Mouse (Mus musculus) heart, embryonic 16.5 days (tissue): ENCODE measurements around the gene Epb41l3. TPM values are rescaled to one million over a fixed set of nuclear protein-coding genes. Genes with fewer than 3 reads are reported as not detected.

Source experiments
- ATAC-seq: fragments of 200-750 bp; cut with Nextera tagmentation; replicated peaks from 2 replicates; pipeline ENCODE4 v1.8.0; 2017; ENCODE audit warnings: moderate number of reproducible peaks; ENCODE audit not compliant: insufficient read depth, low FRiP score; ENCODE audit errors: extremely low read depth
- H3K27ac ChIP-seq: fragments of 300-500 bp; sonication (generic); 2 replicates; pipeline ENCODE4 v1.5.1; 2014; ENCODE audit warnings: mild to moderate bottlenecking, low read length, control low read depth, moderate library complexity
- H3K27me3 ChIP-seq: fragments of 300-500 bp; sonication (generic); 2 replicates; pipeline ENCODE4 v1.6.1; 2014; ENCODE audit warnings: low read length, mixed read lengths; ENCODE audit not compliant: control insufficient read depth, insufficient read depth
- H3K36me3 ChIP-seq: fragments of 300-500 bp; sonication (generic); 2 replicates; pipeline ENCODE4 v1.6.1; 2014; ENCODE audit not compliant: control insufficient read depth, insufficient read depth
- H3K4me1 ChIP-seq: fragments of 300-500 bp; sonication (generic); 2 replicates; pipeline ENCODE4 v1.6.1; 2014; ENCODE audit warnings: low read length, mixed read lengths; ENCODE audit not compliant: control insufficient read depth, insufficient read depth
- H3K4me2 ChIP-seq: fragments of 300-500 bp; sonication (generic); 2 replicates; pipeline ENCODE4 v1.6.1; 2014; ENCODE audit warnings: low read depth, mild to moderate bottlenecking, control low read depth, low read length
- H3K4me3 ChIP-seq: fragments of 300-500 bp; sonication (generic); 2 replicates; pipeline ENCODE4 v1.5.1; 2014; ENCODE audit warnings: mild to moderate bottlenecking, control low read depth, low read length
- H3K9ac ChIP-seq: fragments of 300-500 bp; sonication (generic); 2 replicates; pipeline ENCODE4 v1.6.1; 2014; ENCODE audit warnings: low read length, control low read depth
- H3K9me3 ChIP-seq: fragments of 300-500 bp; sonication (generic); replicated peaks from 2 replicates; pipeline ENCODE4 v1.6.1; 2016; ENCODE audit warnings: low read length; ENCODE audit not compliant: control insufficient read depth
- WGBS: fragments of 180-500 bp; shearing (Covaris S2); extraction: QIAGEN DNeasy Blood & Tissue Kit; methylation state at CpG from one replicate; pipeline ENCODE4 v1.1.7; 2014; 5-methylcytosine and 5-hydroxymethylcytosine counted together
- polyA plus RNA-seq: library from polyadenylated mRNA; unstranded; fragments of >200 nt; fragmentation: Nextera tagmentation; extraction: Ambion mirVana; gene quantifications from 2 replicates; pipeline ENCODE4 v1.2.1, GENCODE M21; 2015

Gene Epb41l3
- polyA plus RNA-seq, 1 experiment from 2014 or later = 94.6 TPM

GRCm38 (mm10) chr17:69067937-69068739 is 7.3 kb upstream of the Epb41l3 start:
- no peak overlapping the region for H3K27ac ChIP-seq
- WGBS = 22% methylated on average over 11 of the region's 11 CpGs
- no peak for ATAC-seq

GRCm38 (mm10) chr17:69074095-69074494 is 1.4 kb upstream of the Epb41l3 start:
- H3K9ac ChIP-seq = no peak overlapping the region
- H3K4me2 ChIP-seq = no peak overlapping the region
- H3K27me3 ChIP-seq = peaks cover 31% of the 10 kb centered on the region
- H3K9me3 ChIP-seq = no peaks in the 10 kb centered on the region
- H3K4me1 ChIP-seq = peaks cover 7% of the 10 kb centered on the region; the same call in 1 of the 2 replicates
- no peak overlapping the region for H3K27ac ChIP-seq
- WGBS = 80% methylated on average over 4 of the region's 4 CpGs
- H3K36me3 ChIP-seq = no peaks in the 10 kb centered on the region
- no peak overlapping the region for H3K4me3 ChIP-seq
- ATAC-seq = no peak

More at GRCm38 (mm10) chr17:69067937-69068739, 7.3 kb upstream of the Epb41l3 start:
- Histone ChIP-seq H3K9me3 (no peaks in the 10 kb centered on the region), H3K4me2 (no peak overlapping the region), H3K4me1 (no peaks in the 10 kb centered on the region), H3K9ac (no peak overlapping the region), H3K36me3 (no peaks in the 10 kb centered on the region), H3K4me3 (no peak overlapping the region), H3K27me3 (no peaks in the 10 kb centered on the region)

DNA sequence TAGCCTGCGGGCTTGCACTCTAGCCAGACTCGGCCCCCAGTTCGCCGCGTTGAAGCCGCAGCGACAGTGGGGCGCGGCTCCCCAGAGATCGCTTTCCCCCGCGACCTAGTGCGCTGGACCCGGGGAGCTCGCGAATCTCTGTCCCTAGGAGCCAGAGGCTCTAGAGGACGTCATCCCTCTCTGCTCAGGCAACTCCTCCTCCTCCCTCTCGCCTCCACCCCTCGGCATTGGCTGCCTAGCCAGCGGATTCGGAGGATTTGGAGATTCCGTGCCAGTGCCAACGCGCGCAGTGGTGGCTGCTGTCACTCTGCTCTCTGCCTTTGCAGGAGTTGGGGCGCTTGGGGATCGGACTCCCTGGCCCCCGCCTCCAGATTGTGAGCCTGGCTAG is 749 bp downstream of the Epb41l3 start:
- under 1% methylated on average over 28 of the region's 28 CpGs for WGBS
- Histone ChIP-seq H3K27me3 (peaks cover 31% of the 10 kb centered on the region), H3K27ac (no peak overlapping the region), H3K36me3 (no peaks in the 10 kb centered on the region), H3K4me1 (peaks cover 7% of the 10 kb centered on the region; the same call in 1 of the 2 replicates), H3K4me2 (peak overlapping the region; percentile 99), H3K4me3 (peak overlapping the region; percentile 65), H3K9ac (peak overlapping the region; percentile 67), H3K9me3 (no peaks in the 10 kb centered on the region)
- peak; percentile 45; the same call in 1 of the 2 replicates for ATAC-seq

- Histone ChIP-seq H3K9me3 (no peaks in the 10 kb centered on the region), H3K27ac (no peak overlapping the region), H3K27me3 (peaks cover 31% of the 10 kb centered on the region), H3K4me3 (peak overlapping the region; percentile 65), H3K9ac (no peak overlapping the region), H3K4me1 (peaks cover 7% of the 10 kb centered on the region; the same call in 1 of the 2 replicates), H3K4me2 (peak overlapping the region; percentile 99), H3K36me3 (no peaks in the 10 kb centered on the region)
- no peak for ATAC-seq
- 6% methylated on average over 25 of the region's 25 CpGs for WGBS
Observed at GRCm38 (mm10) chr17:69076747-69077543, 1.5 kb downstream of the Epb41l3 start.

GRCm38 (mm10) chr17:69077544-69077920 is 2.0 kb downstream of the Epb41l3 start:
- H3K27me3 ChIP-seq = peaks cover 31% of the 10 kb centered on the region
- H3K36me3 ChIP-seq = no peaks in the 10 kb centered on the region
- no peak overlapping the region for H3K9ac ChIP-seq
- no peaks in the 10 kb centered on the region for H3K9me3 ChIP-seq
- no peak overlapping the region for H3K27ac ChIP-seq
- no peak overlapping the region for H3K4me2 ChIP-seq
- peaks cover 7% of the 10 kb centered on the region; the same call in 1 of the 2 replicates for H3K4me1 ChIP-seq
- ATAC-seq = no peak
- 23% methylated on average over 11 of the region's 11 CpGs for WGBS
- H3K4me3 ChIP-seq = no peak overlapping the region; the same call in 1 of the 2 replicates

GRCm38 (mm10) chr17:69082316-69082715 is 6.8 kb downstream of the Epb41l3 start:
- no peaks in the 10 kb centered on the region for H3K36me3 ChIP-seq
- no peak overlapping the region for H3K27ac ChIP-seq
- WGBS = 79% methylated on average over 7 of the region's 7 CpGs
- ATAC-seq = no peak
- no peak overlapping the region for H3K4me2 ChIP-seq
- 0 out of 2 replicates have a peak, but pooled peaks cover under 1% of the 10 kb centered on the region for H3K4me1 ChIP-seq
- no peak overlapping the region for H3K9ac ChIP-seq
- peaks cover 9% of the 10 kb centered on the region for H3K27me3 ChIP-seq
- no peaks in the 10 kb centered on the region for H3K9me3 ChIP-seq
- H3K4me3 ChIP-seq = no peak overlapping the region

DNA sequence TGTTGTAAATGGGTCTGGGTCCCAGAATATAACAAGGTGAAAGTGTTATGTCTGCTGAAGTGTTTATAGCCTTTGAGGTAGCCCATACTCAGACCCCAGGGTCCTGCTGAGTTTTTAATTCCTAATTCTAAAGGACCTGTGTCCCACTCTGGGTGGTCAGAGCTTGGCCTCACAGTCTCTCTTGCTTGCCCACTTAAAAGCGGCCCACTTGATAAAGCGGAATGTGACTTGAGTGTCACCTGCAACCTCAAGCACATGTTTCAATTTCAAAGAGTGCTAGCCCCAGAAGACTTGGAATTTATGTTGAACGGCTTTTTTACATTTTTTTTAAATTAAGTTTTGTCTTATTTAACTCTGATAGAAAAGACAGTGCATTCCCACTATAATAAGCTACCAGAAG is 16.1 kb downstream of the Epb41l3 start:
- no peak overlapping the region for H3K27ac ChIP-seq
- no peak for ATAC-seq
- H3K27me3 ChIP-seq = no peaks in the 10 kb centered on the region
- H3K9me3 ChIP-seq = no peaks in the 10 kb centered on the region
- 72% methylated on average over 3 of the region's 3 CpGs for WGBS
- H3K4me2 ChIP-seq = no peak overlapping the region
- no peak overlapping the region for H3K4me3 ChIP-seq
- no peaks in the 10 kb centered on the region for H3K36me3 ChIP-seq
- no peak overlapping the region for H3K9ac ChIP-seq
- H3K4me1 ChIP-seq = no peaks in the 10 kb centered on the region

- WGBS = 89% methylated on average over 4 of the region's 4 CpGs
Observed at GRCm38 (mm10) chr17:69097068-69097467, 21.6 kb downstream of the Epb41l3 start.

DNA sequence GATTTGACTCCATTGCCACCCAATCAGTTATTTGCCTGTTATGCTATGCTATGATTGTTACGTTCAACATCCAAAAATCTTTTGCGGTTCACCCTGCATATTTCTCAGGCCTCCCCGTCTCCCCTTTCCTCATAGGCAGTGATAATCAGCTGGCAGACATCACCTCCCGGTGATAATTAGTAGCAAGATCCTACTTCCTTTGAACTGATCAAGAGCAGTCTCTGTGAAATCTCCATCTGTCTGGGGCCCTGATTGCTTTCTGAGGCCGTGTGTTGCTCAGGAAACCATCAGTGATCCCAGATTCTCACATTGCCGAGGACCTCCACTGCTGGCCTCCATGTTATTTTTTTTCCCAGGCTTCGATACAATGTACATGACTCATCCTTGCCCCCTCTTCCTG is 22.5 kb downstream of the Epb41l3 start:
- 40% methylated on average over 7 of the region's 7 CpGs for WGBS
- H3K4me3 ChIP-seq = no peak overlapping the region
- no peak overlapping the region for H3K9ac ChIP-seq
- no peaks in the 10 kb centered on the region for H3K4me1 ChIP-seq
- no peaks in the 10 kb centered on the region for H3K36me3 ChIP-seq
- no peak overlapping the region for H3K27ac ChIP-seq
- no peak overlapping the region for H3K4me2 ChIP-seq
- no peaks in the 10 kb centered on the region for H3K9me3 ChIP-seq
- H3K27me3 ChIP-seq = no peaks in the 10 kb centered on the region
- no peak for ATAC-seq

More at GRCm38 (mm10) chr17:69097068-69097467, 21.6 kb downstream of the Epb41l3 start:
- no peak for ATAC-seq
- H3K4me2 ChIP-seq = no peak overlapping the region
- no peak overlapping the region for H3K9ac ChIP-seq
- H3K36me3 ChIP-seq = no peaks in the 10 kb centered on the region
- no peaks in the 10 kb centered on the region for H3K4me1 ChIP-seq
- no peak overlapping the region for H3K4me3 ChIP-seq
- no peak overlapping the region for H3K27ac ChIP-seq
- H3K9me3 ChIP-seq = no peaks in the 10 kb centered on the region
- H3K27me3 ChIP-seq = no peaks in the 10 kb centered on the region
